Mouse (Mus musculus) MEL (cell line): Measurements from ENCODE around the gene Sh3gl2. TPM values are rescaled to one million over a fixed set of nuclear protein-coding genes. Genes with fewer than 3 reads are reported as not detected.

Experiments used
- DNase-seq: peaks from one replicate; pipeline ENCODE4 v3.0.0; 2011; ENCODE audit warnings: low read depth, low spot score
- H3K27ac ChIP-seq: 2 replicates; pipeline ENCODE4 v1.5.1; 2012; ENCODE audit warnings: low read depth, mild to moderate bottlenecking, control low read depth, low read length, moderate library complexity; ENCODE audit not compliant: control insufficient read depth
- H3K27me3 ChIP-seq, 2 experiments: fragments of 150-350 bp in 1 of 2; sonication (generic) in 1 of 2; 2 replicates each; pipeline ENCODE4 v1.6.1; 2012; ENCODE audit warnings: low read length in 2 of 2, mild to moderate bottlenecking in 2 of 2, improper control_type of control experiment in 1 of 2, moderate library complexity in 1 of 2; ENCODE audit not compliant: insufficient read depth in 2 of 2, control insufficient read depth in 1 of 2
- H3K36me3 ChIP-seq, 2 experiments: 2 replicates each; pipeline ENCODE4 v1.6.1; 2012 to 2014; ENCODE audit warnings: low read length in 2 of 2, improper control_type of control experiment in 1 of 2, inconsistent platforms in 1 of 2, mild to moderate bottlenecking in 1 of 2; ENCODE audit not compliant: insufficient read depth in 2 of 2, control insufficient read depth in 1 of 2
- H3K4me1 ChIP-seq, 2 experiments: fragments of 150-350 bp in 1 of 2; sonication (generic) in 1 of 2; 2 replicates each; pipeline ENCODE4 v1.6.1; 2012; ENCODE audit warnings: low read length in 2 of 2, improper control_type of control experiment in 1 of 2, mild to moderate bottlenecking in 1 of 2; ENCODE audit not compliant: insufficient read depth in 2 of 2, control insufficient read depth in 1 of 2
- H3K4me3 ChIP-seq, 2 experiments: fragments of 150-350 bp in 1 of 2; sonication (generic) in 1 of 2; 2 replicates each; pipeline ENCODE4 v1.5.1; 2012; ENCODE audit warnings: low read depth in 2 of 2, low read length in 2 of 2, mild to moderate bottlenecking in 2 of 2, moderate library complexity in 2 of 2, control low read depth in 1 of 2, improper control_type of control experiment in 1 of 2; ENCODE audit not compliant: control insufficient read depth in 1 of 2, insufficient read depth in 1 of 2
- H3K79me2 ChIP-seq: 2 replicates; pipeline ENCODE4 v1.6.1; 2012; ENCODE audit warnings: mild to moderate bottlenecking, low read length, moderate library complexity; ENCODE audit not compliant: control insufficient read depth, poor library complexity, insufficient read depth
- H3K9ac ChIP-seq: 2 replicates; pipeline ENCODE4 v1.6.1; 2012; ENCODE audit warnings: low read depth, mild to moderate bottlenecking, control low read depth, low read length, moderate library complexity; ENCODE audit not compliant: control insufficient read depth, poor library complexity, severe bottlenecking
- H3K9me3 ChIP-seq: fragments of 150-350 bp; sonication (generic); replicated peaks from 2 replicates; pipeline ENCODE4 v1.6.1; 2012; ENCODE audit warnings: mild to moderate bottlenecking, low read length, improper control_type of control experiment, moderate library complexity; ENCODE audit not compliant: insufficient read depth
- BHLHE40 ChIP-seq: IDR thresholded peaks from 2 replicates; pipeline ENCODE4 v1.6.1; 2012; ENCODE audit warnings: low read depth, mild to moderate bottlenecking, inconsistent platforms, low read length, improper control_type of control experiment, borderline replicate concordance
- CHD1 ChIP-seq: IDR thresholded peaks from 2 replicates; pipeline ENCODE4 v1.6.1; 2012; ENCODE audit warnings: low read depth, mild to moderate bottlenecking, inconsistent platforms, low read length, improper control_type of control experiment
- CHD2 ChIP-seq: IDR thresholded peaks from 2 replicates; pipeline ENCODE4 v1.6.1; 2011; ENCODE audit warnings: low read length, improper control_type of control experiment
- CTCF ChIP-seq, 3 experiments: IDR thresholded peaks in 2 of 3; conservative IDR thresholded peaks in 1 of 3; 2 replicates each; pipeline ENCODE4 v1.5.1; 2011 to 2012; ENCODE audit warnings: low read length in 3 of 3, low read depth in 2 of 3, mild to moderate bottlenecking in 2 of 3, improper control_type of control experiment in 1 of 3, inconsistent platforms in 1 of 3, mixed read lengths in 1 of 3, moderate library complexity in 1 of 3; ENCODE audit not compliant: control insufficient read depth in 1 of 3, insufficient read depth in 1 of 3, poor library complexity in 1 of 3, severe bottlenecking in 1 of 3
- EP300 ChIP-seq, 2 experiments: IDR thresholded peaks; 2 replicates each; pipeline ENCODE4 v1.6.1; 2011; ENCODE audit warnings: improper control_type of control experiment in 2 of 2, low read length in 2 of 2, low read depth in 1 of 2, mild to moderate bottlenecking in 1 of 2
- GABPA ChIP-seq: IDR thresholded peaks from 2 replicates; pipeline ENCODE4 v1.6.1; 2012; ENCODE audit warnings: low read depth, mild to moderate bottlenecking, inconsistent platforms, low read length, improper control_type of control experiment, moderate library complexity
- HCFC1 ChIP-seq: IDR thresholded peaks from 2 replicates; pipeline ENCODE4 v1.6.1; 2012; ENCODE audit warnings: low read depth, mild to moderate bottlenecking, inconsistent platforms, low read length, improper control_type of control experiment, moderate library complexity
- KAT2A ChIP-seq: conservative IDR thresholded peaks from 2 replicates; pipeline ENCODE4 v1.6.1; 2012; ENCODE audit warnings: low read depth, low read length, improper control_type of control experiment, inconsistent platforms
- MAX ChIP-seq: IDR thresholded peaks from 2 replicates; pipeline ENCODE4 v1.6.1; 2011; ENCODE audit warnings: low read length, improper control_type of control experiment
- MAZ ChIP-seq: IDR thresholded peaks from 2 replicates; pipeline ENCODE4 v1.6.1; 2012; ENCODE audit warnings: low read depth, mild to moderate bottlenecking, inconsistent platforms, low read length, improper control_type of control experiment
- MEF2A ChIP-seq: IDR thresholded peaks from 2 replicates; pipeline ENCODE4 v1.6.1; 2014; ENCODE audit warnings: low read depth, mild to moderate bottlenecking, inconsistent platforms, low read length, improper control_type of control experiment; ENCODE audit not compliant: poor library complexity, insufficient replicate concordance, severe bottlenecking; ENCODE audit errors: extremely low read depth
- MXI1 ChIP-seq: IDR thresholded peaks from 2 replicates; pipeline ENCODE4 v1.6.1; 2011; ENCODE audit warnings: mild to moderate bottlenecking, low read depth, low read length, improper control_type of control experiment
- MYB ChIP-seq: IDR thresholded peaks from 2 replicates; pipeline ENCODE4 v1.6.1; 2011; ENCODE audit warnings: mild to moderate bottlenecking, low read depth, low read length, improper control_type of control experiment
- NELFE ChIP-seq: IDR thresholded peaks from 2 replicates; pipeline ENCODE4 v1.6.1; 2011; ENCODE audit warnings: low read depth, low read length, improper control_type of control experiment
- NRF1 ChIP-seq: IDR thresholded peaks from 2 replicates; pipeline ENCODE4 v1.6.1; 2014; ENCODE audit warnings: low read depth, mild to moderate bottlenecking, inconsistent platforms, low read length, improper control_type of control experiment, moderate library complexity; ENCODE audit not compliant: poor library complexity, insufficient read depth, severe bottlenecking
- POLR2AphosphoS5 ChIP-seq: IDR thresholded peaks from 2 replicates; pipeline ENCODE4 v1.6.1; 2012; ENCODE audit warnings: low read depth, borderline replicate concordance, mild to moderate bottlenecking, inconsistent platforms, low read length, moderate library complexity, mixed read lengths
- RAD21 ChIP-seq: IDR thresholded peaks from 2 replicates; pipeline ENCODE4 v1.6.1; 2011; ENCODE audit warnings: mild to moderate bottlenecking, low read depth, low read length, improper control_type of control experiment
- SIN3A ChIP-seq: IDR thresholded peaks from 2 replicates; pipeline ENCODE4 v1.6.1; 2012; ENCODE audit warnings: low read length, improper control_type of control experiment, inconsistent platforms
- SMC3 ChIP-seq: IDR thresholded peaks from 2 replicates; pipeline ENCODE4 v1.6.1; 2011; ENCODE audit warnings: low read depth, low read length, improper control_type of control experiment
- TAL1 ChIP-seq: IDR thresholded peaks from 2 replicates; pipeline ENCODE4 v1.6.1; 2012; ENCODE audit warnings: mild to moderate bottlenecking, inconsistent platforms, low read length, moderate library complexity, mixed read lengths
- TCF12 ChIP-seq: IDR thresholded peaks from 2 replicates; pipeline ENCODE4 v1.6.1; 2014; ENCODE audit warnings: low read depth, mild to moderate bottlenecking, inconsistent platforms, low read length, improper control_type of control experiment, moderate library complexity
- UBTF ChIP-seq: IDR thresholded peaks from 2 replicates; pipeline ENCODE4 v1.6.1; 2012; ENCODE audit warnings: low read depth, mild to moderate bottlenecking, inconsistent platforms, low read length, improper control_type of control experiment, moderate library complexity, borderline replicate concordance; ENCODE audit not compliant: insufficient read depth
- ZC3H11A ChIP-seq: IDR thresholded peaks from 2 replicates; pipeline ENCODE4 v1.6.1; 2012; ENCODE audit warnings: low read depth, mild to moderate bottlenecking, inconsistent platforms, low read length, improper control_type of control experiment
- ZKSCAN1 ChIP-seq: IDR thresholded peaks from 2 replicates; pipeline ENCODE4 v1.6.1; 2012; ENCODE audit warnings: low read depth, mild to moderate bottlenecking, inconsistent platforms, low read length, improper control_type of control experiment, moderate library complexity
- ZMIZ1 ChIP-seq: IDR thresholded peaks from 2 replicates; pipeline ENCODE4 v1.6.1; 2012; ENCODE audit warnings: low read depth, mild to moderate bottlenecking, inconsistent platforms, low read length, improper control_type of control experiment, moderate library complexity
- ZNF384 ChIP-seq: IDR thresholded peaks from 2 replicates; pipeline ENCODE4 v1.6.1; 2012; ENCODE audit warnings: low read depth, mild to moderate bottlenecking, inconsistent platforms, low read length, improper control_type of control experiment
- polyA plus RNA-seq, 2 experiments: library from polyadenylated mRNA; stranded (reverse) in 1 of 2; unstranded in 1 of 2; fragments of >175 nt in 1 of 2; fragments of >200 nt in 1 of 2; gene quantifications; 2 replicates each; pipeline versions ENCODE4 v1.2.1 to v1.2.4; 2012; ENCODE audit warnings: low replicate concordance in 2 of 2, low read depth in 1 of 2; ENCODE audit not compliant: insufficient read length in 2 of 2, insufficient read depth in 1 of 2, missing spikeins in 1 of 2
- total RNA-seq: library from RNA; depleted of rRNA; stranded (reverse); fragments of 300-350 nt; gene quantifications from 2 replicates; pipeline ENCODE4 v1.2.3, GENCODE M21; 2012

The Sh3gl2 gene
- total and polyA plus RNA-seq, 3 experiments, result not detected

DNA sequence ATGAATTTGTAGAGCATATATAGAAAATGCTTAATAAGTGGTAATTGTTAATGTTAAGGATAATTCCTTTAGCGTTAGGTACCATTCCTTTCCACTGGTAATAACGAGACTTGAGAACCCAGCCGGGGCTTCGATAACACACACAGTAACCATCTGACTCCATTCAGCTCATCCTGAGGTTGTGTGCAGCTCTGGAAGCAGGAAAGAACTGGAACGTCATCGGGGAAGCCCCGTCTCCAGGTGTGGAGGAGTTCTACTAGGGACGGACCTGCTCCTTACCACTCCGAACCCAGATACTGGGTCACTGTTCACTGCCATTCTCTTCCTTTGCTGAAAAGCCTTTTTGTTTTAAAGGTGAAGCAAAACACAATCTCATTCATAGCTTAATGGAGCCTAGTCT is 2.6 kb downstream of the Sh3gl2 start:
- DNase-seq, result no peak
- Histone ChIP-seq H3K36me3 (no peaks in the 10 kb centered on the region), H3K27me3 (no peaks in the 10 kb centered on the region), H3K9ac (no peak overlapping the region), H3K27ac (no peak overlapping the region)
- TF ChIP-seq CHD1, result no peak
- no peak for TF ChIP-seq HCFC1
- no peak for TF ChIP-seq GABPA
- no peak for TF ChIP-seq ZKSCAN1
- no peak for TF ChIP-seq EP300 (IDR thresholded peaks at IDR 0.05; ENCODE audit: low read depth in 1 of 2, low read length in 2 of 2)
- no peak for TF ChIP-seq ZNF384
- no peak for TF ChIP-seq TCF12
- no peak for TF ChIP-seq MYB
- no peak for TF ChIP-seq SMC3
- TF ChIP-seq MXI1, result no peak
- TF ChIP-seq MAX, result no peak
- no peak for TF ChIP-seq SIN3A
- TF ChIP-seq, all 39 proteins: peak for 0
- Histone ChIP-seq H3K4me1 (no peaks in the 10 kb centered on the region), H3K9me3 (no peaks in the 10 kb centered on the region), H3K4me3 (no peak overlapping the region), H3K79me2 (no peaks in the 10 kb centered on the region)

DNA sequence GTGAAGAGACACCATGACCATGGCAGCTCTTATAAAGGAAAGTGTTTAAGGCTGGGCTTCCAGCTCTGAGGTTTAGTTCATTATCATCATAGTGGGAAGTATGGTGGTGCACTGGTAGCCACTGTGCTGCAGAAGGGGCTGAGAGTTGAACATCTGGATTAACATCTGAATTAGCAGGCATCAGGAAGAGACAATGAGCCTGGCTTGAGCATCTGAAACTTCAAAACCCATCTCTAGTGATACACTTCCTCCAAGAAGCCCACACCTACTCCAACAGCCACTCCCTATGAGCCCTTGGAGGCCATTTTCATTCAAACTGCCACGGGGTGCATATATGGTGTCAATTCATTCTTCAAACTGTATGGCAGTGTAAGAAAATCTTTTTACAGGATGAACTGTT is 3.6 kb downstream of the Sh3gl2 start:
- H3K4me3 ChIP-seq, result no peak overlapping the region
- no peaks in the 10 kb centered on the region for H3K36me3 ChIP-seq
- H3K9me3 ChIP-seq, result no peaks in the 10 kb centered on the region
- TF ChIP-seq MXI1 (no peak), CHD2 (no peak), NELFE (no peak), ZKSCAN1 (no peak), BHLHE40 (no peak), UBTF (no peak), SIN3A (no peak), ZC3H11A (no peak), HCFC1 (no peak), TAL1 (no peak), MEF2A (no peak), MAZ (no peak), RAD21 (no peak), KAT2A (no peak), POLR2AphosphoS5 (no peak), MAX (no peak), ZMIZ1 (no peak), CTCF (IDR thresholded peaks at IDR 0.05 in 2 of 3, conservative IDR thresholded peaks at IDR 0.05 in 1 of 3; ENCODE audit: control insufficient read depth in 1 of 3, insufficient read depth in 1 of 3, low read depth in 2 of 3, low read length in 3 of 3, poor library complexity in 1 of 3, severe bottlenecking in 1 of 3) (no peak), NRF1 (no peak)
- no peak overlapping the region for H3K27ac ChIP-seq
- no peak for DNase-seq
- H3K9ac ChIP-seq, result no peak overlapping the region
- H3K79me2 ChIP-seq, result no peaks in the 10 kb centered on the region
- no peaks in the 10 kb centered on the region for H3K4me1 ChIP-seq
- no peaks in the 10 kb centered on the region for H3K27me3 ChIP-seq
